Mouse (Mus musculus) 3134 (cell line): Measurements from ENCODE around the gene Eif2b3.

Source experiments
- DNase-seq: peaks from one replicate; pipeline ENCODE4 v3.0.0-alpha.2; 2011; ENCODE audit warnings: low spot score; ENCODE audit not compliant: insufficient read length; ENCODE audit errors: extremely low read depth

The Eif2b3 gene

GRCm38 (mm10) chr4:117094626-117095361 lies 75.6 kb downstream of the Eif2b3 start:
- DNase-seq, result no peak

- no peak for DNase-seq
Measured at GRCm38 (mm10) chr4:117095551-117096452, 76.6 kb downstream of the Eif2b3 start, which contains the start of gene Ptch2. Gene Ptch2, plus strand, starts transcription at chr4:117096075.

- DNase-seq, result no peak
Measured at GRCm38 (mm10) chr4:117096666-117097065, 77.5 kb downstream of the Eif2b3 start.

- no peak for DNase-seq
Measured at GRCm38 (mm10) chr4:117097969-117098763, 79.0 kb downstream of the Eif2b3 start.

GRCm38 (mm10) chr4:117098764-117099036 lies 79.5 kb downstream of the Eif2b3 start:
- DNase-seq, result no peak

- no peak for DNase-seq
Measured at GRCm38 (mm10) chr4:117100036-117100435, 80.8 kb downstream of the Eif2b3 start.

- DNase-seq, result no peak
Measured at GRCm38 (mm10) chr4:117101218-117101617, 82.0 kb downstream of the Eif2b3 start.

- DNase-seq, result no peak
Measured at GRCm38 (mm10) chr4:117104672-117105071, 85.5 kb downstream of the Eif2b3 start.

GRCm38 (mm10) chr4:117105127-117105526 lies 85.9 kb downstream of the Eif2b3 start:
- DNase-seq, result no peak

GRCm38 (mm10) chr4:117107813-117108523 lies 88.8 kb downstream of the Eif2b3 start:
- no peak for DNase-seq

- DNase-seq, result no peak
Measured at GRCm38 (mm10) chr4:117108524-117108849, 89.3 kb downstream of the Eif2b3 start.

- DNase-seq, result no peak
Measured at GRCm38 (mm10) chr4:117109330-117109729, 90.1 kb downstream of the Eif2b3 start.

- DNase-seq, result no peak
Measured at GRCm38 (mm10) chr4:117110249-117110648, 91.0 kb downstream of the Eif2b3 start.

GRCm38 (mm10) chr4:117110985-117111384 lies 91.8 kb downstream of the Eif2b3 start:
- DNase-seq, result no peak

- DNase-seq, result no peak
Measured at GRCm38 (mm10) chr4:117113237-117113636, 94.0 kb downstream of the Eif2b3 start.

- DNase-seq, result no peak
Measured at GRCm38 (mm10) chr4:117115592-117115991, 96.4 kb downstream of the Eif2b3 start.

- DNase-seq, result no peak
Measured at GRCm38 (mm10) chr4:117117931-117118330, 98.7 kb downstream of the Eif2b3 start.

- DNase-seq, result no peak
Measured at GRCm38 (mm10) chr4:117119636-117120035, 100.4 kb downstream of the Eif2b3 start.

- no peak for DNase-seq
Measured at GRCm38 (mm10) chr4:117120052-117120444, 100.8 kb downstream of the Eif2b3 start.
